10 mouse cellular contexts compared by ENCODE assay signal in genomic region chr7:79612783-79613182, GRCm38 (mm10). TPM values are rescaled to one million over a fixed set of nuclear protein-coding genes. Genes with fewer than 3 reads are reported as not detected.
DNase-seq lines count a peak whose midpoint lies in the region; ATAC-seq and TF ChIP-seq lines count a peak whose summit lies in the region.
"Had no signal": no experiment of that assay in that cellular context is flagged by ENCODE, and none has a peak within 500 bp of the region (broad histone marks: within the 10 kb centered on the region; RNA-seq: fewer than 3 reads in every experiment).

No protein-coding gene starts in this region.

- intact Hi-C loops in heart, postnatal 10 days (cut with DNase I) = loop anchor here (1.0 to 5.0 kb wide), 3 partner anchors 36 to 170 kb away; no protein-coding TSS in a partner anchor
- intact Hi-C loops in heart, postnatal 25 days (cut with DNase I) = loop anchor here (2.0 kb wide), 1 partner anchor 116 kb away; no protein-coding TSS in a partner anchor

- WGBS in forebrain, embryonic 12.5 days = 8% methylated on average over 6 of the region's 6 CpGs

- peak; percentile 51; the same call in 1 of the 2 replicates for ATAC-seq in forebrain, embryonic 12.5 days (ENCODE audit: low FRiP score)

- no peaks in the 10 kb centered on the region for H3K9me3 ChIP-seq in E14TG2a.4 (ENCODE audit: low read length)
- H3K9me3 ChIP-seq in forebrain, embryonic 12.5 days = no peaks in the 10 kb centered on the region
- H3K9me3 ChIP-seq: embryonic facial prominence, embryonic 12.5 days had no signal

- H3K4me3 ChIP-seq in E14TG2a.4 (replicated peaks; ENCODE audit: low read length) = no peak overlapping the region
- no peak overlapping the region for H3K4me3 ChIP-seq in forebrain, embryonic 12.5 days (replicated peaks)
- H3K4me3 ChIP-seq in testis, adult 2 months (ENCODE audit: control insufficient read depth, low read depth, low read length) = no peak overlapping the region
- H3K4me3 ChIP-seq: embryonic facial prominence, embryonic 12.5 days had no signal

- H3K27me3 ChIP-seq in E14TG2a.4 (ENCODE audit: insufficient read depth, low read length) = peaks cover 80% of the 10 kb centered on the region
- peaks cover 74% of the 10 kb centered on the region for H3K27me3 ChIP-seq in forebrain, embryonic 12.5 days
- no peaks in the 10 kb centered on the region for H3K27me3 ChIP-seq in testis, adult 2 months (ENCODE audit: control insufficient read depth, insufficient read depth, low read length)

- no peaks in the 10 kb centered on the region for H3K36me3 ChIP-seq in E14TG2a.4 (ENCODE audit: insufficient read depth, low read length)
- no peaks in the 10 kb centered on the region for H3K36me3 ChIP-seq in forebrain, embryonic 12.5 days (replicated peaks)
- no peaks in the 10 kb centered on the region for H3K36me3 ChIP-seq in testis, adult 2 months (ENCODE audit: control insufficient read depth, insufficient read depth, low read length)
- H3K36me3 ChIP-seq: embryonic facial prominence, embryonic 12.5 days had no signal

- DNase-seq in heart, postnatal 10 days = peak; percentile 50 to 75
- no peak for DNase-seq in heart, postnatal 25 days (ENCODE audit: low spot score)
- peak; percentile 72 to 76 for DNase-seq in adrenal gland, postnatal 36 days
- peak; percentile 64 for DNase-seq in kidney, postnatal 14 days
- peak; percentile 26 for DNase-seq in lung, postnatal 25 days (ENCODE audit: low spot score)

- TF ChIP-seq POLR2A in testis, adult 2 months (IDR thresholded peaks at IDR 0.05; ENCODE audit: control insufficient read depth, low read depth, low read length) = no peak

- peak overlapping the region; percentile 5; the same call in 1 of the 2 replicates for H3K27ac ChIP-seq in forebrain, embryonic 12.5 days
- no peak overlapping the region for H3K27ac ChIP-seq in testis, adult 2 months (ENCODE audit: control insufficient read depth, insufficient read depth, low read depth, low read length)
- H3K27ac ChIP-seq: embryonic facial prominence, embryonic 12.5 days had no signal

- TF ChIP-seq CTCF in E14TG2a.4 (conservative IDR thresholded peaks at IDR 0.05; ENCODE audit: low read length) = peak; percentile 50
- peak; percentile 40; the same call in 1 of the 2 replicates for TF ChIP-seq CTCF in testis, adult 2 months (IDR thresholded peaks at IDR 0.05; ENCODE audit: control insufficient read depth, insufficient read depth, insufficient replicate concordance, low read depth, low read length)

- peaks cover 19% of the 10 kb centered on the region for H3K4me1 ChIP-seq in E14TG2a.4 (replicated peaks; ENCODE audit: low read depth, low read length)
- peaks cover 13% of the 10 kb centered on the region for H3K4me1 ChIP-seq in forebrain, embryonic 12.5 days
- peaks cover 9% of the 10 kb centered on the region for H3K4me1 ChIP-seq in testis, adult 2 months (ENCODE audit: control insufficient read depth, insufficient read depth, low read length)

- H3K9ac ChIP-seq in forebrain, embryonic 12.5 days = no peak overlapping the region
- H3K9ac ChIP-seq: embryonic facial prominence, embryonic 12.5 days had no signal

- no peak overlapping the region for H3K4me2 ChIP-seq in forebrain, embryonic 12.5 days
- H3K4me2 ChIP-seq: embryonic facial prominence, embryonic 12.5 days had no signal

RNA-seq across cellular contexts. Expression of gene Rhcg, which starts 4.7 kb away (rescaled TPM):
- total RNA-seq in heart, postnatal 10 days (2021) = under 1 TPM in 1 of 2 experiments, not detected in 1; 0.26 TPM
- not detected for total RNA-seq in heart, postnatal 25 days (2021)
- total RNA-seq in adrenal gland, postnatal 36 days (2021) = 10 to 100 TPM; 16.5 to 56.2 TPM
- polyA plus RNA-seq in forebrain, embryonic 12.5 days (2016; fragmentation: Nextera tagmentation; extraction: Ambion mirVana) = 7.1 and 8.5 TPM in 2 replicates
- polyA plus RNA-seq in testis, adult 2 months (2012; rRNA removed) = 43.5 and 44.2 TPM in 2 replicates
- polyA plus RNA-seq: stomach, embryonic 14.5 days had no signal

RNA-seq across cellular contexts. Expression of gene Ticrr, which starts 47.2 kb away (rescaled TPM):
- 1 to 10 TPM; 2.0 TPM for total RNA-seq in heart, postnatal 10 days (2021)
- total RNA-seq in heart, postnatal 25 days (2021) = under 1 TPM; 0.13 to 0.22 TPM
- total RNA-seq in adrenal gland, postnatal 36 days (2021) = under 1 TPM; 0.49 to 0.50 TPM
- 15.5 and 16.4 TPM in 2 replicates for polyA plus RNA-seq in forebrain, embryonic 12.5 days (2016; fragmentation: Nextera tagmentation; extraction: Ambion mirVana)
- polyA plus RNA-seq in testis, adult 2 months (2012; rRNA removed) = 1.8 and 1.9 TPM in 2 replicates

Comparison
In these comparisons a context has a peak if more than half of its experiments do, and no peak if none do; other contexts are left out.
1. RNA of gene Rhcg, which starts 4.7 kb away (total RNA-seq): 16.5 to 56.2 TPM in adrenal gland, postnatal 36 days; 0.26 TPM in heart, postnatal 10 days and not detected in heart, postnatal 25 days; every median in the first group is over 10 times any median in the second.